Mouse (Mus musculus): ENCODE data around the gene Ppa1. TPM values are rescaled to one million over a fixed set of nuclear protein-coding genes. Genes with fewer than 3 reads are reported as not detected.
"Not testable (repeated sequence)": the region's sequence is repeated elsewhere in the genome, so short reads cannot be mapped to it uniquely, and the experiment has no call there.

Ppa1 gene
- 169 and 183 TPM in 2 replicates for total RNA-seq (2021)
- long read RNA-seq, experiment 1, transcript Ppa1-201 (11 exons, 1,364 nt) = major isoform, 173 of 183 reads
- long read RNA-seq, experiment 1, partial matches to known transcripts = 9 of 183 reads
- long read RNA-seq, experiment 1, other reads (novel, unspliced or antisense) = 1 of 183 reads
- long read RNA-seq, experiment 2, transcript Ppa1-201 (11 exons, 1,364 nt) = major isoform, 149 of 165 reads
- long read RNA-seq, experiment 2, partial matches to known transcripts = 13 of 165 reads
- long read RNA-seq, experiment 2, other reads (novel, unspliced or antisense) = 3 of 165 reads

DNA sequence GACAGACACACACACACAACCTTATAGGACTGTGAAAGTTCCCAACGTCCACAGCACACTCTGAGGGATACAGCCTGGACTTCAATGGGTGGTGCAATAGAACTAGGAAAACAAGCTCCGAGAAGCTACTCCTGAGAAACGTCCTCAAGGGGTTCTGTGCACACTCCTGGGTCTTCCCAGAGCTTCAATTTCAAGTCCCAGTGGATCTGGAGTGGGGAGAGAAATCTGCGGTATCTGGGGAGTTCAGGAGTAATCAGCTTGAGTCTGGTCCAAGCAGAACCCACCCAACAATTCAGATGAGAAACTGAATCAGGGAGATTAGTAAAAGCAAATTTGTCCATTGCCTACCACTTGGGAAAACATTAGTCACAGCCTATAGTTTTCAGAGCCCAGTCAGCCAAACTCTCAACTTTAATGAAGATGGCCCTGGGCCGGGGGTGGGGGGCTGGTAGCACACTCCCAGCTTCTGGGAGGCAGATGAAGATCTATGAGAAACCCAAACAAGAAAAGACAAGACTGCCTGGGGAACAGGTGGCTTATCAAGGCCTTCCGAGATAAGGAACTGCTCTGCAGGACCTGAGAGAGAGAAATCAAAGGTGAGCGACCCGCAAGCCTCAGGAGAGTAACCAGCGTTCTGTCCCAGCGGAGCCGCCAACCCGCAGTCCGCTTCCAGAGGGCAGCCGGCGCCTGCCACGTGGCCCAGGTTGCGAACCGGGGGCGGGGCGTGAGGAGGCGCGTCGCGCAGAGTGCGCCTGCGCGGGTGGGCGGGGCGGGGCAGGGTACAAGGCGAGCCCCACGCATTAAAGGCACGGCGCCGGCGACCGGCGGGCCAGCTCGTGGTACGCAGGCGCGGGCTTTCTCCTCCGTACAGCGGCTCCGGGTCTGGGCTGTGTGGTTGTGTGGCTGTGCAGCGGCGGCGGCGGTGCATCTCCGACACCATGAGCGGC lies at the start of gene Ppa1:
TSS of gene Ppa1 (plus strand) at position 763 of the 947 bp plus-strand sequence.
- DNase-seq = peak; percentile 94

DNA sequence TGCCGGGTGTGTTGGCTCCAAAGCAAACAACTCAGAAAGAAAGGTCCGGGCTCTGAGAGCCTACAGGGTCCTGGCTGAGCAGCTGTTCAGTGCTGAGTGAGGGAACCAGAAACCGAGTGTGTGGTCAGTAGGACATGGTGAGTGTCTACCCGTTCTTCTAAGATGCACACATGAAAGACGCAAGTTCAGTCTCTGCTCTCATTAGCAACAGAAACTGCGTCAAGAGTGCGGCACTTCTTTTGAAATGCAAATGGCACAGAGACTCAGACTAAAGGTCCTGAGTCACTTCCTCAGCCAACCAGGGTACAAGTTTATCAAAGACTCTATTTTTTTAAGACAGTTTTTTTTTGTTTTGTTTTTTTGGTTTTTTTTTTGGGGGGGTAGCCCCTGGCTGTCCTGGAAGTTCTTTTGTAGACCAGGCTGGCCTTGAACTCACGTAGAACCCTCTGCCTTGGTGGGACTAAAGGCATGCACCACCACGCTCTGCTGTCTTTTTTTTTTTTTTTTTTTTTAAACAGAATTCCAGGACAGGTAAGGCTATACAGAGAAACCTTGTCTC lies 48.7 kb upstream of the Ppa1 start:
- no peak for DNase-seq

DNA sequence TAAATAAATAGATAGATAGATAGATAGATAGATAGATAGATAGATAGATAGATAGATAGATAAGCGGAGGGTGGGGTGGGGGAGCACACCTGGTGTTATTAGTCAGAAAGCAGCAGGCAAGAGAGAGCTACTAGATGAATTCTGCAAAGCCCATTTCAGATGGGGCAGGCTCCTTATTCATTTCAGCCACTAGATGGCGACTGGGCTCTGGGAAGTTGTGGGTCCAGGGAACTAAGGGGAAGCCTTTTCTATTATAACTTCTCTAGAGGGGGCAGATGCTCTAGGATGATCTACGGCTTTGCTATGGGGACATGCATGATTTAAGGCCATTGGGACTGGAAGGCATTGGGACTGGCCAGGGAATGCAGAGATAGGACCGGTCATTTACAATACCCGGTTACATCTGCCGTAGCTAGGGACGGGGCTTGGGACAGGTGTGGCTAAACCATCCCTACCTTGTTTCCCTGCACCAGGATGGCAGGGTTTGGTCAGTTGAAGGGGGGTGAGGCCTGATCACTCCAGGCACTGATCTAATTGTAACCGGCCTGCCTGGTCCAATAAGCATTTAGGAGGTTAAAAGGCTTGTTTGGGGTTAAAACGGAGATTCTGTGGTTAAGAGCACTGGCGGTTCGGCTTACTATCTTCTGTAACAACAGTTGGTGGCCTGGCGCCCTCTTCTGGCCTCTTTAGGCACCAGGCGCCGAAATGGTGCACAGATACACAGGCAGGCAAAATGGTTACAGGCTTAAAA lies 45.9 kb upstream of the Ppa1 start:
- peak; percentile 82 for DNase-seq

DNA sequence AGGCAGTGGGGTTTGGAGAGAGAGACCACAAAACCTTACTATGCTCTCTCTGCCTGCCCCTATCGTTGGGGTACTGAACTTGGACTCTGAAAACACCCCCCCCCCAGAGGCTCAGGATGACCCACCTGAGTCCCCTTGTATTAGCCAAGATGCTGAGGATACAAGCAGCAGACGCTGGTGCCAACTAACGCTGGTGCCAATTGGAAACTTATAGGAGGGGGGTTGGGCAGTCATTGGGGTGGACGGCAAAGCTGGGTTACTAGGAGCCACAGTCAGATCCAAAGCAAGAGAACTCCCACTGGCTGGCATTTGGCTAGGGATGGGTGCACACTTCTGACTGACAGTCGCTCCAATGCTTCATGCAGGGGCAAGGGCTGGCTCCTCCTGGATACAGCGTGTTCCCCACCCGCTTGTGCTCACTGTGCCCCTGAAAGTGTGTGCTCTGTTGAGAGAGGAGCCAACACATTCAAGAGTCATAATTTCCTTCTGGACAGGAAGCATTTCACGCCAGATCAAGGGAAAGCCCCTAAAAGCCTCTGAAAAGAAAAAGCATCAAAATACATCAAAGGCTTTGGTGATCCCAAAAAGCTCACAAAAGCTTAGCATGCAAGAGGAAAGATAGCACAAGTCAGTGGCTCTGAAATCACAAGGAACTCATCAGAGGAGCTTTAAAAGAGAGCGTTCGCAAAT lies 43.8 kb upstream of the Ppa1 start:
- DNase-seq = no peak

DNA sequence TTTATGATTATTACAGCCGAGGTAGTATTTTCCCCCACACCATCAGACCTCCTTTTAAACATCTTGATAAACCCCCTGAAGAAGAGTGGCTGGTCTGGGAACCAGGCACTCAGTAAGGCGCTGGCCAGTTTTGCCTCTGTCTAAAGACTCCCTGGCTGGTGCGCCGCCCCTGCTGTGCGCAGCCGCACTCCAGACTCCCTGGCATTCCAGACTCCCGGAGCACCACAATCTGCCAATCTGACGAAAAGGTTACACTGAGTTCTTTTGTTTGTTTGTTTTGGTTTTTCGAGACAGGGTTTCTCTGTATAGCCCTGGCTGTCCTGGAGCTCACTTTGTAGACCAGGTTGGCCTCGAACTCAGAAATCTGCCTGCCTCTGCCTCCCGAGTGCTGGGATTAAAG lies 43.0 kb upstream of the Ppa1 start:
- not testable (repeated sequence) for DNase-seq

DNA sequence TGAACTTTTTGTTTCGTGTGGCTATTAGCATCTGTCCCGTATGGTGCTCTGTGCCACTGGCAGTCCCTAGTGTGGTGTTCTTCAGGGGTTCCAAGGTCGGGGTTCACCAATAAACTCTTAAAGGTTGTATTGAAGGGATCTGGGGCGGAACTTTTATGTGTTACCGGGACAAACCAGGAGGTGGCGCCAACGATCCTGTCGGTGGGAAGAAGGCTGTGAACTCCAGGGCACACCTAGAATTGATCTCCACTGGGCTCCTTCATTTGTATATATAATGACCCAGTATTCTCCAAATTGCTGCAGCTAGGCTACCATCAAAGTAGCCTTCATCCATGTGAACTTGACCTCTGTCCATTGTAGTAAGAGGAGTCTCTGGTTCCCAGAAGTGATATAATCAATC lies 42.5 kb upstream of the Ppa1 start:
- peak; percentile 77 for DNase-seq

DNA sequence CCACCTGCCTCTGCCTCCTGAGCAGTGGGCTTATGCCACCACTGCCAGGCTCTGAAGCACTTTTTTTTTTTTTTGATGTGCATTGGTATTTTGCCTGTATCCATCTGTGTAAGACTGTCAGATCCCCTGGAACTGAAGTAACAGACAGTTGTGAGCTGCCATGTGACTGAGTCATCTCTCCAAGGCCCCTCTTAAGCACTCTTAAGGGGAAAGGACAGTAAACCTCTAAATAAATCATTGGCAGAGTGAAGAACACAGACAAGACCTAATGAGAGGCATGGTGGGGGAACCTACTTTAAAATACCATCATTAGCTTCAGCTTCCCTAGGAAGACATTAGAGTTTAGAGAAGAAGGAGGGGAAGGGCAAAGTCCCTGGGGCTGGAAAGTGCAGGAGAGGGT lies 40.1 kb upstream of the Ppa1 start:
- peak; percentile 21 for DNase-seq

DNA sequence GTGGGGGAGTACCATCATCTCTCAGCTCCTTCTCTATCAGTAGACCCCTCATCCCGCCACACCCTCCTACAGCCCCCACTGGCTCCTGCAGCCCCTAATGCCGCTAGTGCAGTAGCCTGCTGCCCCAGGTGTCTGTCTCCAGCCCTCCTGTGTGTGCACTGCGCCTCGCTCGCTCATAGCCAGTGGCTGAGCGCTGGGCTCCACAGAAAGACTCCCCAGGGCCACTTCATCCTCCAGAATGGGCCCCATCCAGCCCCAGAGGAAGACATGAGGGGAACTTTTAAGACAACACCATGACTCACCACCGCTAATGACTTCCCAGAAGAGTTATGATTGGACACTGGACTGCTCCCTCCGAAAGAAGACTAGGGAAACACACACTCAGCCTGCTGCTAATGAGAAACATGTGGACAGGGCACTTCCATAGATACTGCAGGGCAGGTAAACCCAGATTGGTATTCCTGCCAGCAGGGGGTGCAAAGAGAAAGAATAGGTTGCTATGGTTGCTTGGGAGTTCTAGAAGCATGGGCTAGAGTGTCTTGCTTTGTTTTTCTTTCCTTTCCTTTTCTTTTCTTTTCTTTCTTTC lies 37.6 kb upstream of the Ppa1 start:
- DNase-seq = peak; percentile 67

DNA sequence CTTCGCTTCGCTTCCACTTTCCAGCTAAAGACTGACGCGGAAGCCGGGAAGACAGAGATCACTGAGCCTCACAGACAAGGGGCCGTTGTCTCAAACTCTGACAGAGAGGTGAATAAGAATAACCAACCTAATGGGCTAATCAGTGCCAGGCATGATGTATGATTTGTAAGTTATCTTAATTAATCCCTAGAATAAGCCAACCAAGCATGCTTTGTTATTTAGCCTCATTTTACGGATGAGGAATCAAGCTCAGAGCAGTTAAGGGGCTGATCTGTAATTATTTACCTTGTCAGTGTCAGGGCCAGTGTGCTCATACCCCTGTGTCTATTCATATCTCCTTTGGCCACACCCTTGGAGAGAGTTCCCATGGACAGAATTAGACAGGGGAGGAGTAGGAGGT lies 34.0 kb upstream of the Ppa1 start:
- no peak for DNase-seq

DNA sequence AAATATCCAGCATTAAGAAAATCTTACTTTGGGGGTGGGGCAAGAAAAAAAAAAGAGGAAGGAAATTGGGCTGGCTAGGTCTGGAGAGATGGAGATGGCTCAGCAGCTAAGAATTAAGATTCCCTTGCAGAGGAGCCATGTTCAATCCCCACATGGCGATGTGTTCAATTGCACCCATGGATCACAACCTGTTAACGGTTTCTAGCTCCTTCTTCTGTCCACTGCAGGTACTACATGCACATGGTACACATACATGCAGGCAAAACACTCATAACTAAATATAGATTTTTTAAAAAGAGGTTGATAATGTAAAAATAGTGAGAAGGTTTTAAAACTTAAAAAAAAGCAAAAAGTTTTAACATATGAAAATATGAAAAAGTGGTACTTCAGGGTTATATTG lies 29.8 kb upstream of the Ppa1 start:
- DNase-seq = no peak

DNA sequence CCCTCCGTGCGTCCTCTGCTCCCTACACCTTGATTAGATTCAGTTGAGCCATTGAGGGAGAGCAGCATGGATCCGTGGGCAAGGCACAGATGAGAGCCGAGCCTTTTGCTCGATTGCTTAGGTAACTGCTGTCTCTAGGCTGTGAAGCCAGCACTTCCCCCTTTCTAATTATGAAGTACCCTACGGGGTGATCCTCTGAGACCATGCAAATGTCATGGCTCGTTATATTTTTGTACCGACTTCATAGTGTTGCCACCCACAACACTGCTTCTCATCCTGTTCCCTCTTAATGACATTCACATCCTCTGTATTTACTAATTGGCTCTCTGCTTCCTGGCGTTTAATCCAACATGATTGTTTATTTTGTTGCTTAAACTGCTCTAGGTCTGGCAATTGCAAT lies 26.7 kb upstream of the Ppa1 start:
- no peak for DNase-seq

DNA sequence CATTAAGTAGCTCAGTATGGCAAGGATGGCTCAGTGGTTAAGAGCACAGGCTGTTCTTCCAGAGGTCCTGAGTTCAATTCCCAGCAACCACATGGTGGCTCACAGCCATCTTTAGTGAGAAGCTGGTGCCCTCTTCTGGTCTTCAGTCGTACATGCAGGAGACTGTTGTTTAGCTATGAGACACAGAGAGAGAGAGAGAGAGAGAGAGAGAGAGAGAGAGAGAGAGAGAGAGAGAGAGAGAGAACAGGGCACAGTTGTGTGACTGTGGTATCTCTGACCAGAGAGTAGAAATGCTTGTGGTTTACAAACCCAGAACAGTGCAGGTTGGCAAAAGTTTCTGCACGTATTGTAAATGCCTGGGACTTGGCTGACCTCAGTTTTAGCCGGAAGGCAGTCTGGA lies 24.5 kb upstream of the Ppa1 start:
- not testable (repeated sequence) for DNase-seq

DNA sequence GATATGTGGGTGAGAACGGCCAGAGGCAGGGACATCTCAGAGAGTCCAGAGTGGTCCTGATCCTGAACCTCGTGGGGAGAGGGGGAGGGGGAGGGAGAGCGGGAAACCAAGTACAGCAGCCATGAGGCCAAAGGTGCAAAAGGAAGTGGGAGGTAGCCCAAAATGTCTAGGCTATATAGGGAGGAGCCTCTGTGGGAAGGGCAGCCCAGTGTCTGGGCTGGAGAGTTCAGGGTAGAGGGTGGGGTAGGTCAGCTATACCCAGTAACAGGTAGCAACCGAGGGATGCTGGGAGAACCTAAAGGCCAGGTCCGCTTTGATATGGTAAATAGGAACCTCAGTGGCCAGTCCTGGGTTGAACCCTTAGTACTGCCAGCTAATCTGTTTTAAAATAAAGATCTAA lies 23.6 kb upstream of the Ppa1 start:
- DNase-seq = no peak

DNA sequence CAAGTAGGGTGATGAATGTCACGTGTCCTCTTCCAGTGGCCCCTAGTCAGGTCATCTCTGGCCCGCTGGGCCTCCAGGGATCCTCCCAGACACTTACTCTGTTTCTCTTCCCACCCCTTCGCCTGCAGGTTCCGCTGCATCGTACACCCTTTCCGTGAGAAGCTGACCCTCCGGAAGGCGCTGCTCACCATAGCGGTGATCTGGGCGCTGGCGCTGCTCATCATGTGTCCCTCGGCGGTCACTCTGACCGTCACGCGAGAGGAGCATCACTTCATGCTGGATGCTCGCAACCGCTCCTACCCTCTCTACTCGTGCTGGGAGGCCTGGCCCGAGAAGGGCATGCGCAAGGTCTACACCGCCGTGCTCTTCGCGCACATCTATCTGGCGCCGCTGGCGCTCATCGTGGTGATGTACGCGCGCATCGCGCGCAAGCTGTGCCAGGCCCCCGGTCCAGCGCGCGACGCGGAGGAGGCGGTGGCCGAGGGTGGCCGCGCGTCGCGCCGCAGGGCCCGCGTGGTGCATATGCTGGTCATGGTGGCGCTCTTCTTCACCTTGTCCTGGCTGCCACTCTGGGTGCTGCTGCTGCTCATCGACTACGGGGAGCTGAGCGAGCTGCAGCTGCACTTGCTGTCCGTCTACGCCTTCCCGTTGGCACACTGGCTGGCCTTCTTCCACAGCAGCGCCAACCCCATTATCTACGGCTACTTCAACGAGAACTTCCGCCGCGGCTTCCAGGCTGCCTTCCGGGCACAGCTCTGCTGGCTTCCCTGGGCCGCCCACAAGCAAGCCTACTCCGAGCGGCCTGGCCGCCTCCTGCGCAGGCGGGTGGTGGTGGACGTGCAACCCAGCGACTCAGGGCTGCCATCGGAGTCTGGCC lies 22.7 kb upstream of the Ppa1 start:
- peak; percentile 44 for DNase-seq

DNA sequence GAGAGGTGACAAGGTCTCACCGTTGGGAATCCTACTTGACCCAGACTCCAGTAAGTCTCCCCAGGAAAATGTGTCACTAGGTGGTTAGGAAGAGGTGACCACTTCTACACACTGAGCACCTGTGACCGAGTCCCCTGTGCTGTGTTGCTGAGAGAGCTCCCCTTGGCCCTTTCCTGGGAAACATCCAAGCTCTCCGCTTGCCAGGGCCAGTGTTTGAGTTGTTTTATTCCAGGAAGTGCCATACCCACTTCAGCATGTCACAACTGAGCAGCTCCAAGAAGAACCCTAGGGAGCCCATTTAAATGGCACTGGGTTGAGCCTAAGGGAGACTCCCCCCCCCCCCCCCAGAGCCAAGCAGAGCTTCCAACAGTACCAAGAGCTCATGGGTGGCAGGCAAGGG lies 21.8 kb upstream of the Ppa1 start:
- DNase-seq = peak; percentile 60

DNA sequence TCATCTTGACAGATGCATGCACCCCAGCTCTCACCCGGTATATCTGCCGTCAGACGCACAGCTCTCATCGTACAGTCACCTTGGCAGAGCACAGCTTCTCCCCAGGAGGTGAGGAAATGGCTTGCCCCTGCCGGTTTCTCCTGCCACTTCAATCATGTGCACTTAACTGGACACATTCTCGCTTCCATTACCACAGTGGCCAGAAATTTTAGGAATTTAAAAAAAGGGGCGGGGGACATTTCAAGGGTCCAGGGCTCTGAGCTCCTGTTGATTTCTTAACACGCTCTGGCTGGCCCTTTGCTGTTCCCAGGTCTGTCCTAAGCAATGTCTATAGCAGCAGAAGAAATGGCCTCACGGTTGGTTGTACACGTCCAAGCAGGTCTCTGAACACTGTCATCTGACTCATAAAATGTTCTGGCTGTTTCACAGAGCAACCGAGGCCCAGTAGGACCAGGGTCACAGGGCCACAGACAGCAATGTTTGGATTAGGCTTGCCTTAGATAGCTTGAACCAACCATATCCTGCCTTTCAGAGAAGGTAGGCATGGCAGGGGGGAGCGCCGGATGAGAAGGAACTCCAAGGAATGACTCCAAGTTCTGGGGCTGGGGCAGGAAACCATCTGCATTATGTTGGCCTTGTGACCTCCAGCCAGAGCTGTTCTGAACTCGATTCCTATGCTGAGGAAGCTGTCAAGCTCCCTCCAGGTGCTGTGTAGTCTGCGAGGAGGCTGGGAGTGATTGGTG lies 21.0 kb upstream of the Ppa1 start:
- DNase-seq = peak; percentile 14

DNA sequence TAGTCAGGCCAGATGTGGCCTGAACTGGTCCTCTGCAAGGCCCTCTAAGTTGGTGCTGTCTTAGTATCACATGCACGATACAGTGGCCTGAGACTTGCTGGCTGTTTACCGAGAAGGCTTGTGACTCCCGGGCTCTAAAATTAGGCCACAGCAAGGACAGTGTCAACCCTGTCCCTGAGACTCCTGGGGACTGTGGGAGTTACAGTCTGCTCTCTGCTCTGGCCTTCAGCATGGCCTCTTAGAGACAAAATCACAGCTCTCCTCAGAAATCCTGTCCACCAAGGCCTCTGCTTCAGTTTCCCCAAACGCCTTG lies 20.5 kb upstream of the Ppa1 start:
- peak; percentile 66 for DNase-seq

DNA sequence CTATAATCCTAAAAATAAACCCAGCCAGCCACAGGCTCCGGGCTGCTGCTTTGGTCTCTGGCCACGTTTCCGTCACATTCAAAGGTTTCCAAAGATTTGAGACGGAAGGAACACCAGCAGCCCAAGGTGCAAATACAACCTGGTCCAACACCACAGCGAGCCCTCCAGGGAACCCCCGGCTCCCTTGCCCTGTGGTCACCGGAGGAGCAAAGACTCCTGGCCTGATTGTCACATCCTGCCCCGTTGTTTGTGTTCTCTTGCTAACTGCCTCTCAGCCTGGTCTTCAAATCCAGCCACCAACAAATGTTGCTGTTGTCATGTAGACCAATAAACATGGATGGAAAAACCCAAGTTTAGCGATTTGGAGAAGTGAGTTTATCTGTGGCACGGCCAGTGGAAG lies 15.9 kb upstream of the Ppa1 start:
- no peak for DNase-seq

DNA sequence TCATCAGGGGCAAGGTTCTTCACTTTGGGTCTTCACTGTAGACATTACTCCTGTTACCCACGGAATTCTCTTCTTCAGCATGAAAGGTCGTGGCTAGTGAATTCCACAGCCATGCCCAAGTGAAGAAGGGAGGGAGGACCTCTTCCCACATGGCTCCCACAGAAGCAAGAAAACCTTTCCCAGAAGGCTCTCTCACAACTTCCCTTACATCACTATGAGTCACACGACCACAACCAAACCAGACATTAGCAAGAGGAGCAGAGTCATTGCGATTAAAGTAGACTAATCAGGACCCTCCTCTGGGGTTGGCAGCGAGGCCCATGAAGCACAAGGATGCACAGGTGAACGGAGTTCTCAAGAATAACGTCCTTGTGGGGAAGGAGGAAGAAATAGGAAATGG lies 11.3 kb upstream of the Ppa1 start:
- DNase-seq = no peak

DNA sequence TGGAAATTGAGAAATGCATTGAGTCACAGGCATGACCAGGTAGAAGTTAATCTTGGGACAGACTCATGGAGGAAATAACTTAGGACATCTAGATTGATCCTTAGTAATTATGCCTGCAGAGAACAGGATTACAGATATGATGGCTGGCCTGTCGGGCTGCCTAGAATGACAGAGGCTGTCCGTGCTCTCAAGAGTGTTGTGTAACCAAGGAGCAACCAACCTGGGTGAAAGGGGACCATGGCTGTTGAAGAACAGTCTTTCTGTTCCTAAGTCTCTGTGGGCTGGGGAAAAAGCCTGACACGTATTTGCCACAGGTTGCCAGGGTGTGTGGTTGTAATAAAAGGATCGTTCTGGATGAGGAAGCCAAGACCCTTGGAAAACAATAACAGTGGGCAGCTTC lies 8.0 kb upstream of the Ppa1 start:
- DNase-seq = no peak

All from adrenal gland, postnatal 14 days (tissue).